Mouse (Mus musculus) C2C12 (cell line): Measurements from ENCODE around the gene Gm10260.

Source experiments
- CTCF ChIP-seq: IDR thresholded peaks from one replicate; pipeline ENCODE4 v1.5.1; 2011; ENCODE audit not compliant: control insufficient read depth, insufficient read depth, insufficient read length
- FOSL1 ChIP-seq: IDR thresholded peaks from one replicate; pipeline ENCODE4 v1.8.0; 2011; ENCODE audit warnings: mild to moderate bottlenecking, low read length; ENCODE audit not compliant: poor library complexity, insufficient read depth, severe bottlenecking

DNA sequence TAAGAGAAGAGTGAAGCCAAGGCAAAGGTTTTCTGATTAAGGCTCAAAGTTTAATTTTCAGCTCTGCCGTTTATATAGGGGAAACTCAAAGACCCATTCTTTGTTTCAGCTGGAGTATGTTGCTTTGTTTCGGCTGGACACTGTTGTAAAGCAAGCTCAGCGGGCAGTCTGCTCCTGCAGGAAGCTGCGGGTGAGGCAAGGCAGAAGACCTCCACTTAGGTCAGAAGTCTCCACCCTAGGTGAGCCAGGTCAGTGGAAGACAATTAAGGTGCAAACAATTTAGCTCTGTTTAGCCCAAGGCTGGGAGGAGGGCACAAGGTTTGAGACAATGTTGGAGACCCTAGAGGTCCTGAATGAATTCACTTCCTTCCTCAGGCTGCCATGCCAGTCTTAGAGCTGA is 42.0 kb upstream of the Gm10260 start:
- TF ChIP-seq CTCF, result no peak
- no peak for TF ChIP-seq FOSL1
